Mouse (Mus musculus): ENCODE data around the gene Gm5286. TPM values are rescaled to one million over a fixed set of nuclear protein-coding genes. Genes with fewer than 3 reads are reported as not detected.
"Not testable (repeated sequence)": the region's sequence is repeated elsewhere in the genome, so short reads cannot be mapped to it uniquely, and the experiment has no call there.

Gm5286 gene
- polyA plus RNA-seq (2012) = not detected in 2 replicates

GRCm38 (mm10) chr3:94196414-94196813 is at the start of gene Gm5286:
TSS of gene Gm5286 (plus strand) at chr3:94196714.
- not testable (repeated sequence) for TF ChIP-seq GATA1 (IDR thresholded peaks at IDR 0.05; ENCODE audit: low read length)

GRCm38 (mm10) chr3:94178093-94178492 is 18.4 kb upstream of the Gm5286 start, which contains the start of gene Gm10696:
TSS of gene Gm10696 (minus strand) at chr3:94178193.
- TF ChIP-seq GATA1 (IDR thresholded peaks at IDR 0.05; ENCODE audit: low read length) = not testable (repeated sequence)

Other genes with a start within 250 kb of the Gm5286 start
- gene Tdpoz5, start 235.4 kb upstream of the Gm5286 start, polyA plus RNA-seq (2012) = not detected in 2 replicates
- not detected in 2 replicates for gene Gm9125, start 141.8 kb upstream of the Gm5286 start, polyA plus RNA-seq (2012)
- not detected in 2 replicates for gene Gm10697, start 124.1 kb upstream of the Gm5286 start, polyA plus RNA-seq (2012)
- gene Gm10696, start 18.5 kb upstream of the Gm5286 start, polyA plus RNA-seq (2012) = not detected in 2 replicates
- gene Gm4778, start 67.3 kb downstream of the Gm5286 start, polyA plus RNA-seq (2012) = not detected in 2 replicates
- gene Them4, start 113.4 kb downstream of the Gm5286 start, polyA plus RNA-seq (2012) = 0.22 and 0.45 TPM in 2 replicates
- not detected in 2 replicates for gene Them5, start 145.4 kb downstream of the Gm5286 start, polyA plus RNA-seq (2012)
- not detected in 2 replicates for gene C2cd4d, start 165.7 kb downstream of the Gm5286 start, polyA plus RNA-seq (2012)
- not detected in 2 replicates for gene Rorc, start 176.1 kb downstream of the Gm5286 start, polyA plus RNA-seq (2012)
- gene Lingo4, start 201.8 kb downstream of the Gm5286 start, polyA plus RNA-seq (2012) = not detected in 2 replicates
- not detected in 2 replicates for gene Tdrkh, start 216.6 kb downstream of the Gm5286 start, polyA plus RNA-seq (2012)
- 95.8 and 141 TPM in 2 replicates for gene Mrpl9, start 246.6 kb downstream of the Gm5286 start, polyA plus RNA-seq (2012)
- not detected in 2 replicates for gene Oaz3, start 247.2 kb downstream of the Gm5286 start, polyA plus RNA-seq (2012)

All from G1E-ER4 (cell line).